Mouse (Mus musculus): Measurements from ENCODE around the gene Casc3.

DNA sequence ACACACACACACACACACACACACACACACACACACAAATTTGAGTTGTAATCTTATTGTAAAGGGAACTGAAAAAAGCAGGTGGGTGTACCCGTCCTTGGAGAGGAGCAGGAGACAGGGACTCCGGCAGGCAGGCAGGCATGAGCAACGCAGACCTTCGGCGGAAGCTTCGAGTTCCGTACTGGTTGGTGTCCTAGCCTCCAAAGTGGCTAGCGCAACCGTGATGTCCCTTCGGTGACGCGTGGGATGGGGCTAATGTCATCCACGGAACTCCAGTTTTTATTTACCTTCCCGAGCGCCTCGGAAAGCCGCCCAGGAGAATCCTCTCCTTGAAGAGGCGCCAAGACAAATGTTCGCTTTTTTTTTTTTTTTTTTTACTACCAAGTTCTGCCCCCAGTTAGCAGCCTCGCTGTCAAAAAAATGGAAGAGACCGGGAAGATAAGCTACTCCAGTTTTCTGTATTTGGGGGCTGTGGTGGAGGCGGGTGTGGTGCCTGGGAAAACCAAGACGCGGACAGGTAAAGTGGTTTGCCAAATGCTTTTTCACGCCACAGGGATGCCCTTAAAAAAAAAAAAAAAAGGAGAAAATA, 15.4 kb upstream of the Casc3 start:
- TF ChIP-seq CTCF (IDR thresholded peaks at IDR 0.05; ENCODE audit: extremely low read depth, insufficient read depth, low read length) (no peak), POLR2A (IDR thresholded peaks at IDR 0.05; ENCODE audit: extremely low read depth, insufficient read depth, low read length) (no peak)

Data from cortical plate, adult 2 months (tissue).